Comparison of ENCODE assay signal across 9 mouse cellular contexts in genomic region chr1:132660354-132660753, GRCm38 (mm10).
DNase-seq lines count a peak whose midpoint lies in the region; ATAC-seq lines count a peak whose summit lies in the region.
"Had no signal": no experiment of that assay in that cellular context is flagged by ENCODE, and none has a peak within 500 bp of the region (broad histone marks: within the 10 kb centered on the region; RNA-seq: fewer than 3 reads in every experiment).

No protein-coding gene starts in this region.

- no peaks in the 10 kb centered on the region for H3K9me3 ChIP-seq in kidney, embryonic 14.5 days (ENCODE audit: control insufficient read depth, low read length)
- no peaks in the 10 kb centered on the region for H3K9me3 ChIP-seq in kidney, embryonic 15.5 days (replicated peaks)
- no peaks in the 10 kb centered on the region for H3K9me3 ChIP-seq in forebrain, embryonic 12.5 days
- H3K9me3 ChIP-seq in midbrain, embryonic 10.5 days (replicated peaks): no peaks in the 10 kb centered on the region
- H3K9me3 ChIP-seq in stomach, embryonic 16.5 days (replicated peaks; ENCODE audit: control insufficient read depth, low read length): no peaks in the 10 kb centered on the region

- no peak overlapping the region for H3K9ac ChIP-seq in kidney, embryonic 14.5 days (ENCODE audit: low read depth, low read length)
- no peak overlapping the region for H3K9ac ChIP-seq in kidney, embryonic 15.5 days
- H3K9ac ChIP-seq in forebrain, embryonic 12.5 days: no peak overlapping the region
- H3K9ac ChIP-seq in stomach, embryonic 16.5 days (ENCODE audit: low read length): no peak overlapping the region

- DNase-seq in midbrain, embryonic 10.5 days (ENCODE audit: low spot score): peak; percentile 27
- no peak for DNase-seq in thymus, adult 18-20 months
- DNase-seq in heart, postnatal 25 days (ENCODE audit: low spot score): no peak
- no peak for DNase-seq in thymus, postnatal 36 days

- no peaks in the 10 kb centered on the region for H3K36me3 ChIP-seq in kidney, embryonic 14.5 days (ENCODE audit: control insufficient read depth, insufficient read depth, low read length)
- no peaks in the 10 kb centered on the region for H3K36me3 ChIP-seq in kidney, embryonic 15.5 days
- peaks cover 5% of the 10 kb centered on the region; the same call in 1 of the 2 replicates for H3K36me3 ChIP-seq in forebrain, embryonic 12.5 days (replicated peaks)
- no peaks in the 10 kb centered on the region for H3K36me3 ChIP-seq in midbrain, embryonic 10.5 days
- H3K36me3 ChIP-seq in stomach, embryonic 16.5 days (ENCODE audit: control insufficient read depth, insufficient read depth, low read length): no peaks in the 10 kb centered on the region

- no peak overlapping the region for H3K4me3 ChIP-seq in kidney, embryonic 14.5 days (ENCODE audit: low read length)
- no peak overlapping the region for H3K4me3 ChIP-seq in kidney, embryonic 15.5 days (replicated peaks)
- H3K4me3 ChIP-seq in forebrain, embryonic 12.5 days (replicated peaks): no peak overlapping the region
- H3K4me3 ChIP-seq in midbrain, embryonic 10.5 days: no peak overlapping the region
- H3K4me3 ChIP-seq in stomach, embryonic 16.5 days (replicated peaks; ENCODE audit: low read length): no peak overlapping the region

- H3K4me2 ChIP-seq in kidney, embryonic 14.5 days (replicated peaks; ENCODE audit: low read depth, low read length): no peak overlapping the region
- H3K4me2 ChIP-seq in kidney, embryonic 15.5 days: no peak overlapping the region
- no peak overlapping the region for H3K4me2 ChIP-seq in forebrain, embryonic 12.5 days
- H3K4me2 ChIP-seq in stomach, embryonic 16.5 days (ENCODE audit: low read depth, low read length): no peak overlapping the region
- H3K4me2 ChIP-seq: liver, embryonic 11.5 days had no signal

- no peaks in the 10 kb centered on the region for H3K27me3 ChIP-seq in kidney, embryonic 14.5 days (ENCODE audit: control insufficient read depth, insufficient read depth, low read length)
- no peaks in the 10 kb centered on the region for H3K27me3 ChIP-seq in kidney, embryonic 15.5 days
- H3K27me3 ChIP-seq in forebrain, embryonic 12.5 days: no peaks in the 10 kb centered on the region
- no peaks in the 10 kb centered on the region for H3K27me3 ChIP-seq in midbrain, embryonic 10.5 days (ENCODE audit: low read depth, poor library complexity, severe bottlenecking)
- no peaks in the 10 kb centered on the region for H3K27me3 ChIP-seq in stomach, embryonic 16.5 days (ENCODE audit: control insufficient read depth, insufficient read depth, low read length)

- intact Hi-C loops in heart, postnatal 25 days (cut with DNase I): no loop called here

- 35% methylated on average over 4 of the region's 4 CpGs for WGBS in kidney, embryonic 14.5 days
- WGBS in kidney, embryonic 15.5 days: 27% methylated on average over 4 of the region's 4 CpGs
- WGBS in forebrain, embryonic 12.5 days: 27% methylated on average over 4 of the region's 4 CpGs
- WGBS in midbrain, embryonic 10.5 days: 32% methylated on average over 4 of the region's 4 CpGs
- WGBS in stomach, embryonic 16.5 days: 29% methylated on average over 4 of the region's 4 CpGs

- H3K27ac ChIP-seq in kidney, embryonic 14.5 days (ENCODE audit: low read depth, low read length): no peak overlapping the region
- no peak overlapping the region for H3K27ac ChIP-seq in kidney, embryonic 15.5 days
- H3K27ac ChIP-seq in forebrain, embryonic 12.5 days: peak overlapping the region; percentile 87
- peak overlapping the region; percentile 77 for H3K27ac ChIP-seq in midbrain, embryonic 10.5 days (replicated peaks)
- H3K27ac ChIP-seq in stomach, embryonic 16.5 days (ENCODE audit: low read length): no peak overlapping the region

- H3K4me1 ChIP-seq in kidney, embryonic 14.5 days (ENCODE audit: control insufficient read depth, insufficient read depth, low read length): no peaks in the 10 kb centered on the region
- H3K4me1 ChIP-seq in kidney, embryonic 15.5 days: no peaks in the 10 kb centered on the region
- H3K4me1 ChIP-seq in forebrain, embryonic 12.5 days: peaks cover 38% of the 10 kb centered on the region
- H3K4me1 ChIP-seq in midbrain, embryonic 10.5 days: peaks cover 38% of the 10 kb centered on the region
- no peaks in the 10 kb centered on the region for H3K4me1 ChIP-seq in stomach, embryonic 16.5 days (ENCODE audit: control insufficient read depth, insufficient read depth, low read length)

- ATAC-seq in kidney, embryonic 14.5 days (ENCODE audit: low FRiP score, low TSS enrichment): 0 out of 2 replicates have a peak, but pooled peaks have one; percentile 46
- ATAC-seq in kidney, embryonic 15.5 days (replicated peaks; ENCODE audit: low FRiP score): no peak
- peak; percentile 77 for ATAC-seq in forebrain, embryonic 12.5 days (ENCODE audit: low FRiP score)
- ATAC-seq in stomach, embryonic 16.5 days (ENCODE audit: insufficient read depth, low FRiP score): peak; percentile 31; the same call in 1 of the 2 replicates

Comparison
In these comparisons a context has a peak if more than half of its experiments do, and no peak if none do; other contexts are left out.
1. H3K27ac ChIP-seq: peak in forebrain, embryonic 12.5 days (single experiment) and midbrain, embryonic 10.5 days (single experiment); none in kidney, embryonic 14.5 days (single experiment), kidney, embryonic 15.5 days (single experiment) and stomach, embryonic 16.5 days (single experiment).